Mouse (Mus musculus) C2C12 (cell line): ENCODE results near the gene Tlk1.

ENCODE experiments used
- CTCF ChIP-seq: IDR thresholded peaks from one replicate; pipeline ENCODE4 v1.5.1; 2011; ENCODE audit not compliant: control insufficient read depth, insufficient read depth, insufficient read length
- MYOD1 ChIP-seq: IDR thresholded peaks from one replicate; pipeline ENCODE4 v1.6.1; 2011; ENCODE audit warnings: low read depth; ENCODE audit not compliant: control insufficient read depth, insufficient read length
- USF1 ChIP-seq: IDR thresholded peaks from one replicate; pipeline ENCODE4 v1.6.1; 2011; ENCODE audit warnings: low read depth, mild to moderate bottlenecking, control low read depth, moderate library complexity

DNA sequence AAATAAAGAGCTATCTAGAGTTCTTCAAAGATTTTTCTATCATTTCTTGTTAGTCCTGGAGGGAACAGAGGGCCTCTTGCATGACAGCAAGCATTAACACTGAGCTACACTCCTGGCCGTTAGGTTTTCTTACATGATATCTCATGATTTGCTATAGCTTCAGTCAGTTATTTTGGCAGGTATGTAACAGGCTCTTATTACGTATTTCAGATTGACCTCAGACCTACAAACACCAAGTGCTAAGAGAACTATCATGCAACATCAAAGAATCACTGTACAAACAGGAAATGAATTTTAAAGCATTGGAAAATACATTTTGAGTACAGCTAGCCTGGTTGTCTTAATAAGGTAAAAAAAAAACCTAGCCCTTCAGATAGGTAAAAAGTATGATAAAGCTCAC, 98.4 kb downstream of the Tlk1 start:
- TF ChIP-seq MYOD1 (no peak), CTCF (no peak), USF1 (no peak)
